Mouse (Mus musculus) hindbrain, embryonic 14.5 days (tissue): Measurements from ENCODE around the gene Zfp248. TPM values are rescaled to one million over a fixed set of nuclear protein-coding genes. Genes with fewer than 3 reads are reported as not detected.
A peak's percentile ranks its signal among the peaks of the same experiment; 100 is the strongest.

Experiments
- ATAC-seq: fragments of 200-750 bp; cut with Nextera tagmentation; 2 replicates; pipeline ENCODE4 v1.8.0; 2017; ENCODE audit warnings: moderate number of reproducible peaks, mild to moderate bottlenecking, moderate TSS enrichment, moderate library complexity; ENCODE audit not compliant: low FRiP score
- DNase-seq: peaks from one replicate; pipeline ENCODE4 v3.0.0-alpha.2; 2015; ENCODE audit warnings: low spot score
- H3K27ac ChIP-seq: fragments of 300-500 bp; sonication (generic); 2 replicates; pipeline ENCODE4 v1.5.1; 2014; ENCODE audit warnings: mild to moderate bottlenecking, moderate library complexity
- H3K27me3 ChIP-seq: fragments of 300-500 bp; sonication (generic); 2 replicates; pipeline ENCODE4 v1.6.1; 2014; ENCODE audit warnings: mild to moderate bottlenecking, low read length, mixed read lengths; ENCODE audit not compliant: control insufficient read depth, insufficient read depth
- H3K36me3 ChIP-seq: fragments of 300-500 bp; sonication (generic); replicated peaks from 2 replicates; pipeline ENCODE4 v1.6.1; 2014; ENCODE audit not compliant: control insufficient read depth, insufficient read depth
- H3K4me1 ChIP-seq: fragments of 300-500 bp; sonication (generic); replicated peaks from 2 replicates; pipeline ENCODE4 v1.6.1; 2014; ENCODE audit warnings: antibody characterized with exemption, low read length, mixed read lengths; ENCODE audit not compliant: control insufficient read depth, insufficient read depth
- H3K4me2 ChIP-seq: fragments of 300-500 bp; sonication (generic); replicated peaks from 2 replicates; pipeline ENCODE4 v1.6.1; 2014; ENCODE audit warnings: mild to moderate bottlenecking, moderate library complexity
- H3K4me3 ChIP-seq: fragments of 300-500 bp; sonication (generic); replicated peaks from 2 replicates; pipeline ENCODE4 v1.5.1; 2014; ENCODE audit warnings: mild to moderate bottlenecking, low read length
- H3K9ac ChIP-seq: fragments of 300-500 bp; sonication (generic); 2 replicates; pipeline ENCODE4 v1.6.1; 2014
- H3K9me3 ChIP-seq: fragments of 300-500 bp; sonication (generic); 2 replicates; pipeline ENCODE4 v1.6.1; 2016; ENCODE audit warnings: low read length; ENCODE audit not compliant: control insufficient read depth
- WGBS: fragments of 180-500 bp; shearing (Covaris S2); extraction: QIAGEN DNeasy Blood & Tissue Kit; methylation state at CpG from one replicate; pipeline ENCODE4 v1.1.7; 2014; 5-methylcytosine and 5-hydroxymethylcytosine counted together
- polyA plus RNA-seq: library from polyadenylated mRNA; unstranded; fragments of >200 nt; fragmentation: Nextera tagmentation; extraction: Ambion mirVana; gene quantifications from 2 replicates; pipeline ENCODE4 v1.2.1, GENCODE M21; 2014

Gene Zfp248
- polyA plus RNA-seq: 16.6 and 17.7 TPM in 2 replicates

- peak; percentile 91 for DNase-seq
- Histone ChIP-seq H3K9me3 (no peaks in the 10 kb centered on the region), H3K4me1 (peaks cover 17% of the 10 kb centered on the region; the same call in 1 of the 2 replicates), H3K27me3 (no peaks in the 10 kb centered on the region), H3K9ac (peak within 1 kb of the TSS; percentile 88), H3K4me2 (peak within 1 kb of the TSS; percentile 74), H3K36me3 (peaks cover 11% of the 10 kb centered on the region; the same call in 1 of the 2 replicates), H3K4me3 (peak within 1 kb of the TSS; percentile 66), H3K27ac (peak within 1 kb of the TSS; percentile 98)
- WGBS: 0% methylated on average over 43 of the region's 43 CpGs
- ATAC-seq: peak; percentile 99
These were observed at the start of gene Zfp248 for GRCm38 (mm10) chr6:118455042-118455631. TSS of gene Zfp248 (minus strand) at chr6:118455528.

DNA sequence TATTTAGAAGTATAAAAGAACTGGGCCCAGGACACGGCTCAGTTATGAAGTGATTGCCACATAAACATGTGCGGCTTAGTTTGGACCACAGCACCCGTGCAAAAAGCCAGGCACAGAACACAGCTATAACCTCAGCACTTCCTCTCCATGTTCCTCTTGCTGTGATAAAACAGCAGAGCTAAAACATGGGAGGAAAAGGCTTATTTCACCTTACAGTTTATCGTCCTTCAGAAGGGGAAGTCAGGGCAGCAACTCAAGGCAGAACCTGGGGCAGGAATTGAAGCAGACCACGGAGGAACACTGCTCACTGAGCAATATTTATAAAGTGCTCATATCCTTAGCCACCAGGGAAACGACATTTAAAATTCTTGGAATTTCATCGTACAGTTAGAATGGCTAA is 43.7 kb upstream of the Zfp248 start:
- DNase-seq: no peak
- Histone ChIP-seq H3K36me3 (peaks cover 22% of the 10 kb centered on the region), H3K27ac (no peak overlapping the region), H3K27me3 (no peaks in the 10 kb centered on the region), H3K4me2 (no peak overlapping the region), H3K4me1 (no peaks in the 10 kb centered on the region), H3K9ac (no peak overlapping the region), H3K4me3 (no peak overlapping the region), H3K9me3 (no peaks in the 10 kb centered on the region)
- ATAC-seq: no peak
- 93% methylated on average over 7 of the region's 7 CpGs for WGBS

DNA sequence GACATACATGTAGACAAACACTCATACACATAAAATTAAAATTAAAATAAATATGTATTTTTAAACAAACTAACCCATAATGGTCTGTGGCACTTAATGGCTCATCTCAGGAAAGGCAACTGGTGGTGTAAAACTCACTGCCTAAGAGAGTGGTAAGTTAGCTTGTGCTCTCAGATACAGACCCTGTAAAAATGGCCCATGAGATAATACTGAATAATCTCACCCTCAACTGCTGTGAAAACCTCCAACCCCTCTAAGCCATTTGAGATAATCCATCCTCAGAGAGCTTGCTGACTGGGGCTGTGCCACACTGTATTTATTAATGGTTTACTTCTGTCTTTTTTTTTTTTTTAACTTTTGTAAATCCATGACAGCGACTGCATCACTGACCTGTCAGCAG is 26.8 kb upstream of the Zfp248 start:
- ATAC-seq (no peak), DNase-seq (no peak)
- WGBS: 79% methylated on average over 1 of the region's 1 CpGs
- Histone ChIP-seq H3K36me3 (no peaks in the 10 kb centered on the region), H3K27ac (no peak overlapping the region), H3K4me2 (no peak overlapping the region), H3K27me3 (peaks cover 6% of the 10 kb centered on the region; the same call in 1 of the 2 replicates), H3K9ac (no peak overlapping the region), H3K4me1 (peaks cover 7% of the 10 kb centered on the region), H3K9me3 (no peaks in the 10 kb centered on the region), H3K4me3 (no peak overlapping the region)

GRCm38 (mm10) chr6:118478957-118479708 is 23.8 kb upstream of the Zfp248 start, which contains the start of gene Zfp9:
TSS of gene Zfp9 (minus strand) at chr6:118479320.
- peaks cover 13% of the 10 kb centered on the region; the same call in 1 of the 2 replicates for H3K36me3 ChIP-seq
- DNase-seq (peak; percentile 77), ATAC-seq (peak; percentile 92)
- peaks cover 6% of the 10 kb centered on the region; the same call in 1 of the 2 replicates for H3K27me3 ChIP-seq
- peak within 1 kb of the TSS; percentile 91 for H3K4me2 ChIP-seq
- peak within 1 kb of the TSS; percentile 88 for H3K27ac ChIP-seq
- WGBS: under 1% methylated on average over 45 of the region's 57 CpGs
- peaks cover 9% of the 10 kb centered on the region for H3K4me1 ChIP-seq
- peak within 1 kb of the TSS; percentile 61 for H3K4me3 ChIP-seq
- H3K9ac ChIP-seq: peak within 1 kb of the TSS; percentile 77
- no peaks in the 10 kb centered on the region for H3K9me3 ChIP-seq

DNA sequence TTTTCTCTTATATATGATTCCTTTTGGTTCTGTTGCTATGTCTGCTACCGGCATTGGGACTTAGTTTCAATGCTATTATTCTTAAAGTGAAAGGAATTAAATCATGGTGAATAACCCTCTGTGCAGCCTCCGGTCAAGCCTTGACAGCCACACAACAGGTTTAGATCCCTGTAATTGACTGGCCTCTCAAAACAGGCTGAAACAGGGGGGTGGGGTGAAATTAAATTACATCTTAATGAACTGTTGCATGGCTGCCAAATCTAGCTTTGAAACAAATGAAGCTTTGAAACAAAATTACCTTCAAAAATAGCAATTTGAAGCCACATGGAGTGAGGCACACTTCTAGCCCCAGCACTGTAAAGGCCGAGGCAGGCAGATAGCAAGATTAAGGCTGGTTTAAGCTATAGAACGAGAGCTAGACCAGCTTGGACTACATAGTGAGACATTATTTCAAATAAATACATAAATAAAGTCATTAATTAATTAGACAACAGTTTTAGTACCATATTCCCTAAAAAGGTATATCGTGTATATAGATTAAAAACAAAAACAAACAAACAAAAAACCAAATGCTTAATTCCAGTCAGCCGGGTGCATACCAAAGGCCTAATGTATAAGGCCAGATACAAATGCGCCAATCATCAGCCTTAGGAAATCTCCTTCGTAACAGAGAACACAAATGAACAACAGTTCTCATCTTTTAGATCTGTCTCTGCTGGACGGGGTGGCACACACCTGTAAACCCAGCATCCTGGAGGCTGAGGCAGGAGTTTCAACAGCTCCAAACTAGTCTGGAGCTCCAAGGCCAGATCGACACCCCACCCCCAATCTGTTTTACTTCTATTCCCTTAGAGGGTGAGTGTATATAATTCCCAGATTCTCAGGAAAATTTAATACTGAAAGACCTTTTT is 22.8 kb upstream of the Zfp248 start:
- Histone ChIP-seq H3K9me3 (no peaks in the 10 kb centered on the region), H3K4me2 (peak overlapping the region; percentile 91), H3K27me3 (peaks cover 6% of the 10 kb centered on the region; the same call in 1 of the 2 replicates), H3K9ac (peak overlapping the region; percentile 77), H3K36me3 (peaks cover 14% of the 10 kb centered on the region; the same call in 1 of the 2 replicates), H3K27ac (peak overlapping the region; percentile 88), H3K4me3 (peak overlapping the region; percentile 61), H3K4me1 (peaks cover 9% of the 10 kb centered on the region)
- WGBS: 16% methylated on average over 10 of the region's 10 CpGs
- DNase-seq (peak; percentile 32), ATAC-seq (no peak)

DNA sequence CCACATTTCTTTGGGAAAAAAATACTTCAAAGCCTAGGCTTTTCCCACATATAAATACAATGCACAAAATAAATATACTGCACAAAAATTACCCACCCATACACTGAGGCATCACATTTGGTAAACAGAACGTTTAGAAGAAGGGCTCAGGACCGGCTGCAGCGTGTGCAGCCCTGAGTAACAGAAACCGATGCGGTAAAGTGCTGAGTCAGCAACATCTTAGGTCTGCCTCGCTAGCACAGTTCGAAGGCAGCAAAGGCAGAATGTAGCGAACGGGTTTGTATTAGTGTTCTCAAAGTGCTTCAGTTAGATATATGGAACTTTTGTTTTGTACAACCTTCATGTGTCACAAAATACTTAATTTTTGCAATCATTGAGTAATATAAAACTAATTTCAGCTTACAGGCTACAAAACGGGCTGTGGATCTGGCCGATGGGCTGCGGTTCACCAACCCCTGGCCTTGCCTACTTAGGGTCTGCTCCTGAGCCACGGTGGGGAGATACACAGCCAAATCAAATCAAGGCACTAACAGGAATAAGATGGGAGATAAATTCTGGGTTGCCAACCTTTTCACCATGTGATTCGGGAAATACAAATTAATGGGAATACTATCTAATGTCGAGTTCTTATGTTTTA is 6.9 kb upstream of the Zfp248 start:
- no peak overlapping the region for H3K4me2 ChIP-seq
- 79% methylated on average over 15 of the region's 15 CpGs for WGBS
- H3K27me3 ChIP-seq: no peaks in the 10 kb centered on the region
- ATAC-seq (no peak), DNase-seq (no peak)
- H3K9ac ChIP-seq: no peak overlapping the region
- H3K36me3 ChIP-seq: peaks cover 59% of the 10 kb centered on the region
- no peaks in the 10 kb centered on the region for H3K4me1 ChIP-seq
- no peaks in the 10 kb centered on the region for H3K9me3 ChIP-seq
- H3K4me3 ChIP-seq: no peak overlapping the region
- no peak overlapping the region for H3K27ac ChIP-seq

DNA sequence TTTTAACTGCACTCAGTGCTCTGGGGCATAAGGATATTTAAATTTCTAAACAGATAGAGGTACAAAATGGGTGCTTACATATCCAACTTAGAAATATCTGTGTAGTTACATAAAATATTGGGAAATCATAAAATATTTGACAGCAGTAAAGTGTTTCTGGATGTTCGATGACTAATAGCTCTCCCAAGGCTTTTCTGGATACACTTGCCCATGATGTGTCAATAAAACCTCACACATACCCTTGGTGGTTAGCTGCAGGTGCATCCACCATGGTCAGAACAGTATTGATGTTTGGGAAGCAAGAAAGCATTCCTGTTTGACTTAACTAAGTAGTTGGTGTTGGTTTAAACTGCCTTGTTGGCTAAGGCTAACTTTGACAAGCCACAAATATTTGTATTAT is 2.4 kb upstream of the Zfp248 start:
- Histone ChIP-seq H3K27ac (no peak overlapping the region), H3K9ac (no peak overlapping the region), H3K27me3 (no peaks in the 10 kb centered on the region), H3K4me1 (peaks cover 12% of the 10 kb centered on the region; the same call in 1 of the 2 replicates), H3K36me3 (peaks cover 22% of the 10 kb centered on the region), H3K4me2 (no peak overlapping the region), H3K4me3 (no peak overlapping the region), H3K9me3 (no peaks in the 10 kb centered on the region)
- no peak for ATAC-seq
- 94% methylated on average over 1 of the region's 1 CpGs for WGBS
- no peak for DNase-seq

DNA sequence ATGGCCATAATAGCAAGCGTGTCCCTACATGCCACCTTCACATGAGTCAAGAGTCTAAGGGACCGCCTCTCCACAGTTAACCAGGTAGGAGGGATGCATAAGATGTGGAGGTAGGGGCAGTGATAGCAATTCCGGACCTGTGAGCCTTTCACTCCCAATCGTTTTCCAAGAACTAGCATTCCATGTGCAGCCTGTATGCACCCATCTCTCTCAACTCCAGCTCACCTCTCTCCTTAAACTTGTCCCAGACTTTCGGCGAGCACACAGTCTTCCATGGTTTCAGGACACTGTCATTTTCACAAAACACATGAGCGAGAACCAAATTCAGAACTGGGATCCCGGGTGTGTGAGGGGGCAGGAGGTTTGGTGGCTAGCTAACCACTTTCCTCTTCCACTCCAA is 876 bp downstream of the Zfp248 start:
- no peak for DNase-seq
- Histone ChIP-seq H3K4me3 (peak overlapping the region; percentile 66), H3K9ac (peak overlapping the region; percentile 88), H3K9me3 (no peaks in the 10 kb centered on the region), H3K4me1 (peaks cover 17% of the 10 kb centered on the region; the same call in 1 of the 2 replicates), H3K36me3 (peaks cover 11% of the 10 kb centered on the region; the same call in 1 of the 2 replicates), H3K4me2 (peak overlapping the region; percentile 74), H3K27me3 (no peaks in the 10 kb centered on the region), H3K27ac (peak overlapping the region; percentile 98)
- no peak for ATAC-seq
- WGBS: 46% methylated on average over 8 of the region's 8 CpGs
